Comparison of ENCODE assay signal across 12 mouse cellular contexts in genomic region chr11:70499566-70500475, GRCm38 (mm10). TPM values are rescaled to one million over a fixed set of nuclear protein-coding genes. Genes with fewer than 3 reads are reported as not detected.
DNase-seq lines count a peak whose midpoint lies in the region; ATAC-seq and TF ChIP-seq lines count a peak whose summit lies in the region.
"Had no signal": no experiment of that assay in that cellular context is flagged by ENCODE, and none has a peak within 500 bp of the region (broad histone marks: within the 10 kb centered on the region; RNA-seq: fewer than 3 reads in every experiment).

No protein-coding gene starts in this region.

- intact Hi-C loops in heart, postnatal 10 days (cut with DNase I) = no loop called here

- ATAC-seq in heart, postnatal 0 days (ENCODE audit: insufficient read depth, low read depth) = no peak
- ATAC-seq in lung, postnatal 0 days = no peak

- no peaks in the 10 kb centered on the region for H3K9me3 ChIP-seq in heart, postnatal 0 days (replicated peaks; ENCODE audit: control insufficient read depth, low read length)
- H3K9me3 ChIP-seq in E14TG2a.4 (ENCODE audit: low read length) = no peaks in the 10 kb centered on the region
- H3K9me3 ChIP-seq in lung, postnatal 0 days (ENCODE audit: low read length) = no peaks in the 10 kb centered on the region
- H3K9me3 ChIP-seq: heart, embryonic 10.5 days had no signal

- WGBS in heart, postnatal 0 days = 59% methylated on average over 14 of the region's 14 CpGs
- WGBS in lung, postnatal 0 days = 60% methylated on average over 14 of the region's 14 CpGs

- H3K4me3 ChIP-seq in heart, postnatal 0 days (ENCODE audit: low read depth, low read length) = no peak overlapping the region
- H3K4me3 ChIP-seq in E14TG2a.4 (replicated peaks; ENCODE audit: low read length) = no peak overlapping the region
- no peak overlapping the region for H3K4me3 ChIP-seq in lung, postnatal 0 days (ENCODE audit: low read depth, low read length)
- H3K4me3 ChIP-seq: heart, embryonic 10.5 days had no signal

- no peak overlapping the region for H3K9ac ChIP-seq in heart, postnatal 0 days (replicated peaks; ENCODE audit: low read depth, low read length)
- no peak overlapping the region for H3K9ac ChIP-seq in lung, postnatal 0 days (replicated peaks; ENCODE audit: low read depth)

- no peaks in the 10 kb centered on the region for H3K27me3 ChIP-seq in heart, postnatal 0 days (ENCODE audit: control insufficient read depth, insufficient read depth, low read length)
- no peaks in the 10 kb centered on the region for H3K27me3 ChIP-seq in E14TG2a.4 (ENCODE audit: insufficient read depth, low read length)
- H3K27me3 ChIP-seq in lung, postnatal 0 days (replicated peaks; ENCODE audit: insufficient read depth, low read length) = no peaks in the 10 kb centered on the region

- H3K36me3 ChIP-seq in heart, postnatal 0 days (replicated peaks; ENCODE audit: control insufficient read depth, insufficient read depth, low read length) = no peaks in the 10 kb centered on the region
- H3K36me3 ChIP-seq in E14TG2a.4 (ENCODE audit: insufficient read depth, low read length) = no peaks in the 10 kb centered on the region
- no peaks in the 10 kb centered on the region for H3K36me3 ChIP-seq in lung, postnatal 0 days (ENCODE audit: insufficient read depth, low read length)
- H3K36me3 ChIP-seq: heart, embryonic 10.5 days had no signal

- no peak overlapping the region for H3K27ac ChIP-seq in heart, postnatal 0 days (ENCODE audit: low read depth)
- no peak overlapping the region for H3K27ac ChIP-seq in lung, postnatal 0 days (ENCODE audit: low read length)
- H3K27ac ChIP-seq: heart, embryonic 10.5 days had no signal

- peak; percentile 34; the same call in 1 of the 2 replicates for TF ChIP-seq CTCF in heart, postnatal 0 days (IDR thresholded peaks at IDR 0.05; ENCODE audit: low read depth)
- peak; percentile 18; the same call in 1 of the 2 replicates for TF ChIP-seq CTCF in E14TG2a.4 (conservative IDR thresholded peaks at IDR 0.05; ENCODE audit: low read length)
- TF ChIP-seq CTCF in lung, postnatal 0 days (IDR thresholded peaks at IDR 0.05) = peak; percentile 69

- no peak for DNase-seq in heart, postnatal 0 days (ENCODE audit: low spot score)
- DNase-seq in heart, postnatal 10 days = no peak
- peak; percentile 10 for DNase-seq in brain, adult 2 months (ENCODE audit: low read depth, low spot score)
- DNase-seq in lung, postnatal 0 days (ENCODE audit: low spot score) = peak; percentile 46
- no peak for DNase-seq in embryo, embryonic 10 days (ENCODE audit: low spot score)
- DNase-seq in urinary bladder, postnatal 10 days (ENCODE audit: low spot score) = no peak
- no peak for DNase-seq in embryo, embryonic 10.5 days (ENCODE audit: low spot score)

- no peak for TF ChIP-seq EP300 in heart, postnatal 0 days (IDR thresholded peaks at IDR 0.05; ENCODE audit: low read depth)
- no peak for TF ChIP-seq EP300 in lung, postnatal 0 days (IDR thresholded peaks at IDR 0.05)

- no peaks in the 10 kb centered on the region for H3K4me1 ChIP-seq in heart, postnatal 0 days (ENCODE audit: control insufficient read depth, insufficient read depth)
- H3K4me1 ChIP-seq in E14TG2a.4 (replicated peaks; ENCODE audit: low read depth, low read length) = peaks cover 8% of the 10 kb centered on the region
- H3K4me1 ChIP-seq in lung, postnatal 0 days (ENCODE audit: insufficient read depth, low read depth, low read length) = no peaks in the 10 kb centered on the region

- no peak overlapping the region for H3K4me2 ChIP-seq in heart, postnatal 0 days (ENCODE audit: low read depth, low read length)
- no peak overlapping the region for H3K4me2 ChIP-seq in lung, postnatal 0 days (replicated peaks; ENCODE audit: low read depth, low read length)

RNA-seq across cellular contexts. Expression of gene Tm4sf5, which starts 5.2 kb away (rescaled TPM):
- total RNA-seq in heart, postnatal 0 days (2014; rRNA removed; ENCODE audit: low replicate concordance) = 0.34 and 8.6 TPM in 2 replicates
- polyA plus RNA-seq in heart, postnatal 0 days (2015; fragmentation: Nextera tagmentation; extraction: Ambion mirVana) = 7.6 and 7.8 TPM in 2 replicates
- total RNA-seq in heart, postnatal 10 days (2021) = 1 to 10 TPM in 1 of 2 experiments, under 1 TPM in 1; 0.89 to 1.4 TPM
- polyA plus RNA-seq in lung, postnatal 0 days (2015; fragmentation: Nextera tagmentation; extraction: Ambion mirVana) = 2.6 and 3.8 TPM in 2 replicates
- polyA plus RNA-seq: embryonic facial prominence, embryonic 11.5 days had no signal

RNA-seq across cellular contexts. Expression of gene Vmo1, which starts 14.6 kb away (rescaled TPM):
- not detected in 2 replicates for total RNA-seq in heart, postnatal 0 days (2014; rRNA removed; ENCODE audit: low replicate concordance)
- polyA plus RNA-seq in heart, postnatal 0 days (2015; fragmentation: Nextera tagmentation; extraction: Ambion mirVana) = 0.18 and 0.55 TPM in 2 replicates
- total RNA-seq in heart, postnatal 10 days (2021) = not detected
- polyA plus RNA-seq in lung, postnatal 0 days (2015; fragmentation: Nextera tagmentation; extraction: Ambion mirVana) = 0.43 and 0.68 TPM in 2 replicates
- total RNA-seq: left cerebral cortex, postnatal 10 days had no signal
- polyA plus RNA-seq: heart, embryonic 10.5 days had no signal

RNA-seq across cellular contexts. Expression of gene Gltpd2, which starts 19.2 kb away (rescaled TPM):
- total RNA-seq in heart, postnatal 0 days (2014; rRNA removed; ENCODE audit: low replicate concordance) = not detected in 2 replicates
- polyA plus RNA-seq in heart, postnatal 0 days (2015; fragmentation: Nextera tagmentation; extraction: Ambion mirVana) = 0.34 TPM in 1 of 2 replicates, not detected in the other
- total RNA-seq in heart, postnatal 10 days (2021) = not detected
- 0.64 and 0.86 TPM in 2 replicates for polyA plus RNA-seq in lung, postnatal 0 days (2015; fragmentation: Nextera tagmentation; extraction: Ambion mirVana)
- total RNA-seq: left cerebral cortex, postnatal 10 days had no signal
- polyA plus RNA-seq: embryonic facial prominence, embryonic 11.5 days had no signal

RNA-seq across cellular contexts. Expression of gene Psmb6, which starts 25.3 kb away (rescaled TPM):
- total RNA-seq in heart, postnatal 0 days (2014; rRNA removed; ENCODE audit: low replicate concordance) = 474 and 521 TPM in 2 replicates
- polyA plus RNA-seq in heart, postnatal 0 days (2015; fragmentation: Nextera tagmentation; extraction: Ambion mirVana) = 640 and 644 TPM in 2 replicates
- 100 to 1,000 TPM; 264 to 266 TPM for total RNA-seq in heart, postnatal 10 days (2021)
- 451 and 505 TPM in 2 replicates for polyA plus RNA-seq in lung, postnatal 0 days (2015; fragmentation: Nextera tagmentation; extraction: Ambion mirVana)

RNA-seq across cellular contexts. Expression of gene Gm40193, which starts 32.9 kb away (rescaled TPM):
- not detected in 2 replicates for total RNA-seq in heart, postnatal 0 days (2014; rRNA removed; ENCODE audit: low replicate concordance)
- not detected in 2 replicates for polyA plus RNA-seq in heart, postnatal 0 days (2015; fragmentation: Nextera tagmentation; extraction: Ambion mirVana)
- total RNA-seq in heart, postnatal 10 days (2021) = not detected
- not detected in 2 replicates for polyA plus RNA-seq in lung, postnatal 0 days (2015; fragmentation: Nextera tagmentation; extraction: Ambion mirVana)
- total RNA-seq: left cerebral cortex, postnatal 10 days had no signal
- polyA plus RNA-seq: embryonic facial prominence, embryonic 11.5 days; heart, embryonic 10.5 days; stomach, embryonic 14.5 days had no signal

Comparison
In these comparisons a context has a peak if more than half of its experiments do, and no peak if none do; other contexts are left out.
1. DNase-seq: peak in brain, adult 2 months (single experiment) and lung, postnatal 0 days (single experiment); none in heart, postnatal 0 days (single experiment), heart, postnatal 10 days (0 of 2), embryo, embryonic 10 days (single experiment), urinary bladder, postnatal 10 days (single experiment) and embryo, embryonic 10.5 days (single experiment).
2. CTCF ChIP-seq: peak in every context shown above with its lines; median percentile 69 in lung, postnatal 0 days; 34 in heart, postnatal 0 days; 18 in E14TG2a.4.